Mouse (Mus musculus): ENCODE data around the gene Cyp2j6. TPM values are rescaled to one million over a fixed set of nuclear protein-coding genes. Genes with fewer than 3 reads are reported as not detected.
"Not testable (repeated sequence)": the region's sequence is repeated elsewhere in the genome, so short reads cannot be mapped to it uniquely, and the experiment has no call there.

The Cyp2j6 gene
- total RNA-seq (2021), result 10 to 100 TPM; 14.9 to 15.3 TPM

DNA sequence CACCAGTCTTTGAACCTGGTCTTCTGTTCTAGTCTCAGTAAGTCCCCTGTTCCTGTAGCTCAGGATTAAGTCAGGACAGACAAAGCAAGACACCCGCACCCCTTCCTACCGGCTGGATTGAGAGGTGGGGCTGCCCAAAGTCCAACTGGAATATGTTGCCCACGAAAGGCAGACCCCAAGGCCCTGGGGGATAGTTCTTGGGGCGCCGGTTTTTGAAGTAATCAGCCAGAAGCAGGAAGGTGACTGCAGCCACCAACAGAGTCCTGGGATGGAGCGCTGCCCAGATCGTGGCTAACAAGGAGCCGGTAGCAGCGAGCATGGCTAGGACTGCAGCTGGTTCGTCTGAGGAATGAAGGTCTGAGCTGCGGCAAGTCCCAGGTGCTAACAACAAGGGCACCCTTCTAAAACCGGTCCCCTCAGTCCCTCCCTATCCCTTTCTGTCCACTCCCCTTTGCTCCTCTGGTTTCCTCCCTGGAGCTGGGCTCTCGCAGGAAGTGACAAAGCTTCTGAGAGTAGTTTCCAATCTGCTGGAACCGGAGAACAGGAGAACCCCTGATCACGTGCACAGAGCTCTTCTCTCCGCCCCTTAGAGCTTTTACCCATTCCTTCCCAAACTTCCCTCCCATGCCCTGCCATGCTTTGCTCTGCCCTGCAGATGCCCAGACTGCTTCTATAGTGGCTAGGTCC lies at the start of gene Cyp2j6:
Cyp2j6 (minus strand) TSS at position 529 of the 687 bp plus-strand sequence.
- intact Hi-C loops (cut with DNase I), result loop anchor here (5.0 to 10.0 kb wide), 2 partner anchors 39 to 132 kb away; partner anchors contain the start of gene Cyp2j9
- DNase-seq (ENCODE audit: low spot score in 2 of 2), result peak; percentile 42 to 65

DNA sequence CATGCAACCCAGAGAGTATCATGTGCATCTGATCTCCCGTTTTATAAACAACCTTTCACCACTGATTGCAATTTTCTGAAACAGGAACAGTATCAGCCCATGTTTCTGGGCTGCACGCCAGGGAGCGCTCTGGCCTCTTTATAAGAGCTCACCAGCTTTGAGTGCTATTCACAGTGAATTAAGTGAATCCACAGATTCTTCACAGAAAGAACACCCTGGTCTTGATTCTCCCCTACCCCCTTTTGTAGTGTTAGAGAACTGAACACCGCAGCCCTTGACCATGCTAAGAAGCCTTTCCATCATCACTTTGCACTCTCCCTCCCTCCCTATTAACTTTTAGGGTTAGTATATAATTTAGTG lies 38.3 kb upstream of the Cyp2j6 start:
- DNase-seq (ENCODE audit: low spot score in 2 of 2), result peak; percentile 71 to 73

DNA sequence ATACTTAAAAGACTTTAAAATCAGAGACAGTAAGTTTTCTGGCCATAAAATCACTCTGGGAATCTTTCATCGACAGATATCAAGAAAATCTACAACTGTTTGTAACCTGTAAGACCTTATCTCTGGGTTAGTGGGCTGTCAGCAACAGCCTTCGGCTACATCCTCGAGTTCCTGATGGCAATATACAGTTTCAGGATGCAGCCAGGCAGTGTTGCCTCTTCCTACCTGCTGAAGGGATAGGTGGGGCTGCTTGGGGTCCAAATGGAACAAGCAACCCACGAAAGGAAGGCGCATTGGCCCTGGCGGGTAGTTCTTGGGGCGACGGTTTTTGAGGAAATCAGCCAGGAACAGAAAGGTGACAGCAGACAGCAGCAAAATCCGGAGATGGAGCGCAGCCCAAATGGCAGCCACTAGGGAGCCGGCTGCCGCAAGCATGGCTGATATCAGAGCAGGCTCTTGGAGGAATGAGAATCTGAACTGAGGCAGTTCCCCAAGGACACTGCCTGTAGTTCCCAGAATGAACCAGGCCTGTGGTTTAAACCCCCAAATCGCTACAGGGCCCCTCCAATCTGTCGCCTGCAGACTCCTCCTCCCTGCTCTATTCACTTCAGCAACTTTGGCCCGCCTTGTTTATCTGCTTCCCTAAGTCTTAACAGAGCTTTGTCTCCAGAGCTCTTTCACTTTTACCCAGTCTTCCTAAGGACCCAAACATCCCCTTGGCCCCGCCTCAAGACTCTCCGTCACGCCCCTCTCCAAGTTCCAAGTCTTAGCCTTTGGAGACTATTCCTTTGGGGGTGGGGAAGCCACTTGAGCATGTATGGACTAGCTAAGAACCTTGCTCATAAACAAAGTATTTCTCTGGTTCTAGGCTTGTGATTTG lies 37.7 kb upstream of the Cyp2j6 start, which contains the start of gene Cyp2j9:
Cyp2j9 (minus strand) TSS at position 668 of the 880 bp plus-strand sequence.
- peak; percentile 23 to 56 for DNase-seq (ENCODE audit: low spot score in 2 of 2)
- intact Hi-C loops (cut with DNase I), result loop anchor here (5.0 kb wide), 2 partner anchors 39 to 91 kb away; partner anchors contain the start of gene Cyp2j6

More for the DNA sequence above, 38.3 kb upstream of the Cyp2j6 start:
- intact Hi-C loops (cut with DNase I), result loop anchor here (5.0 kb wide), 2 partner anchors 39 to 91 kb away; partner anchors contain the start of gene Cyp2j6

DNA sequence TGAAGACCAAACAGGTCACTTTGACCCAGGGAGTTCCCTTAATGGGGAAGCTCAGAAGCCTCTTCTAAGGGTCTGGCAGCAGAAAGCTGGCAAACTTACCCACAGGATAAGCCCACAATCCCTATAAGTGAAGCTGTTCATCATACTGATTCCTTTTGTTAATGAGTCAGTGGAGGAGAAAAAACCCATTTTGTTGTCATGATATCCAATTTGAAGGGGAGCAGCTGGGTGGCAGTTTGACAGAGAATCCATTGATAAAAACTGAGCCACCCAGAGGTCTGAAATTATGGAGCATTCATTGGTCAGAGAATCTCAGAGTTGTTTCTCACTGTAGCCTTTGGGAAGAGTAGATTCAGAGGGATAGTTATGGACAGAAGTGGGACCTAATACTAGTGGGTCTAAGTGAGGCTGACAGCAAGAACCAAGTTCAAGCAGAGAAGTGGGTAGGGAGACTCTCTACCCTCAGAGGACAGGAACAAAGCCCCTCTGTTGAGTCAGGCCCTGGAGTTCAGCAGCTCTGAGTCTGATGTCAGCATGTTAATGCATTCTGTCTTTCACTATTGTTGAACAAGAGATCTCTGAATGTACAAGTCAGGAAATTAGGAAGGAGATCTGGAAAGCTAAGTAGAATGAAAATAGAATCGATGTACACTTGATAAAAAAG lies 28.1 kb upstream of the Cyp2j6 start:
- intact Hi-C loops (cut with DNase I), result no loop called here
- DNase-seq (ENCODE audit: low spot score in 2 of 2), result peak in 1 of 2 experiments; percentile 2

DNA sequence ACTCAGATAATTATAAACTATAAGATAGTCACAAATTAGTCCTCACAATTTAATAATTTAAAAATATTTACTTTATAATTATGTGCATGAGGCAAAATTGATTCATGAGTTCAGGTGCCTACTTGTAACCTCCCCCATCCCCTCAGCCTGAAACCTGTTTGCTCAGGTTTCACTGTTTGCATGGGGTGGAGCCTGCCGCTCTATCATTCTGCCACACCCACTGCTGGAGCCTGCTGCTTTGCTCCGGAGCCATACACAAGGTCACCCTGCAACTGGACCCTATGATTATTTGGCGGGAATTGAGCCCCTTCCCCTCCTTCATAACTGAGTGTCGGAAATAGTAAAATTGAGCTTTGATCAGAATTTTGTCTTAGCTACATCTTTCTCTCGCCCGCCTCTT lies 26.9 kb upstream of the Cyp2j6 start:
- DNase-seq (ENCODE audit: low spot score in 2 of 2); intact Hi-C loops (cut with DNase I): not testable (repeated sequence)

DNA sequence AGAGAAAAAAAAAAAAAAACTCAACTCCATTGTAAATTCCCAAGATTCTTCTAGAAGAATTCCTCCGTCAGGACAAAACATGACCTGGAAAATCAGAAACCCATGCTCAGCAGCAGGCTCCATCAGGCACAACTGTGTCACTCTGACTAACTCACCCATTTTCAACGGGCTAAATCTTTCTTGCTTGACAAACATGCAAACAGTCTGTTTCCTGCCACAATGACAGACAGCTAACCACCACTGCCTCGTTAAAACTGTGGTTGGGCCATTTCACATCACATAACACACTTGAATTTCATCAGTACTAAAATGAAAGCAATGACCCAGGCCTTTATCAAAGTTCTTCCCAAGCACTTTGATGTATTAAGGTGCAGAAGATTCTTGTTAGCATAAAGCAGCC lies 16.0 kb upstream of the Cyp2j6 start:
- no peak for DNase-seq (ENCODE audit: low spot score in 2 of 2)
- intact Hi-C loops (cut with DNase I), result no loop called here

DNA sequence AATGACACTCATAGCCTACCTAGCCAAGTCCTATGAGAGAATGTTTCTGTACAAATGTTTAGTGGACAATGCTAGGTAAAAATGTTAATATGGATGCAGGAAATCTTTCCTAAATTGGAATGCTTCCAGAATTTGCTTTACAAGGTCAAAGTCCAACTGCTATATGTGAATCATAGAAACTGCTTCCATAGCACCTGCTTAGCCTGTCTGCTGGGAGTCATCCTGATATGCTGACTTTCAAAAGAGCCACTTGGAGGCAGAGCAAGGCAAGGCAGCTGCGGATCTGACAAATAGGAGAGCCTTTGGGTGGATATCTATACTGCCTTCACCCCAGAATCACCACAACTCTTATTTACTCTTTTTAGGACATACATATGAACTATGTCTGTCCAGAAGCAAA lies 14.5 kb upstream of the Cyp2j6 start:
- no peak for DNase-seq (ENCODE audit: low spot score in 2 of 2)
- intact Hi-C loops (cut with DNase I), result no loop called here

DNA sequence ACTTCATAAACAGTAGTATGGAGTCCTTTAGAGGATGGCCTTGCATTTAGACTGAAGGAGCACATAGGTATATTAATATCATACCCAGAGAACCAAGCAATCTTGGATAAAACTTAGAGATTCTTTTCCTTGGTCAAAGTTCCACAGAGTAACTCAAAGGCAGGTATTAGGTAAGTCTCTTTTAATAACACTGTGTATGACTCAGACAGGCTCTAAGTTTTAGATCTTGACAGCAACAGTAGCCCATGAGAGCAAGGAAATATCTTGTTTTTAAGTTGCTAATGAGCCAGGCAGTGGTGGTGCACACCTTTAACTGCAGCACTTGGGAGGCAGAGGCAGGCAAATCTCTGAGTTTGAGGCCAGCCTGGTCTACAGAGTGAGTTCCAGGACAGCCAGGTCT lies 12.3 kb upstream of the Cyp2j6 start:
- DNase-seq (ENCODE audit: low spot score in 2 of 2), result no peak
- intact Hi-C loops (cut with DNase I), result no loop called here

DNA sequence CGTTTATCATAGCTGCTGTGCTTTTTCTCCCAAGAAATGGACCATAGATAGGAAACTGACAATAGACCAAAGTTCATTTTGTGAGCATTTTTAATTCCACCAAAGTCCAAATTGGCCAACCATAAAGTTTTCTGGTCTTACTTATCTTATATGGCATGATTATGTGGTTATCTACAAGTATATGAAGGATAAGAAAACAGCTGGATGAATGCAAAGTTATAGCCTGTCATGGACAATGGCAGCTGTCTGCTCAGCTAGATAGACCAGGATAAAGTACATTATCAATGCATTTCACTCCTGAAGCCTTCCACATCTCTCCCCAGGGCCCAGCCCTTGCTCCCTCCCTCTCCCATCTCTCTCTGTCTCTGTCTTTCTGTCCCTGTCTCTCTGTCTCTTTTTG lies 7.0 kb upstream of the Cyp2j6 start:
- DNase-seq (ENCODE audit: low spot score in 2 of 2), result no peak
- intact Hi-C loops (cut with DNase I), result no loop called here

DNA sequence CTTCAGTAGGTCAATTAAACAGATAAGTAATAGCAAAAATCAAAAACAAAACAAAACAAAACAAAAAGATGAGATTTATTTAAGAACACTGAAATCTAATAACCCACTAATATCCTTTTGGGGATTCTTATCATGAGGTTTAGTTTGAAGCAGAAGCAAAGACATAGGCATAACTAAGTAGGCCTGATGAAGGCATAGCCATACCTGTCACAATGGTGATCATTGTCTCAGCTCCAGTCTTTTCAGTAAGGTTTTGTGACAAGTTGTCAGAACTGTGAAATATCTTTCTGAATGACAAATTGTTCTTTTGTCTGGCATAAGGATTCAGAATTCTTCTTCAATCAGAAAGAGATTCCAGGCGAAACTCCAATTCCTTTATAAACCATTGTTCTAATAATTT lies 6.3 kb upstream of the Cyp2j6 start:
- intact Hi-C loops (cut with DNase I), result loop anchor here (10.0 kb wide), 1 partner anchor 125 kb away; no protein-coding TSS in a partner anchor

DNA sequence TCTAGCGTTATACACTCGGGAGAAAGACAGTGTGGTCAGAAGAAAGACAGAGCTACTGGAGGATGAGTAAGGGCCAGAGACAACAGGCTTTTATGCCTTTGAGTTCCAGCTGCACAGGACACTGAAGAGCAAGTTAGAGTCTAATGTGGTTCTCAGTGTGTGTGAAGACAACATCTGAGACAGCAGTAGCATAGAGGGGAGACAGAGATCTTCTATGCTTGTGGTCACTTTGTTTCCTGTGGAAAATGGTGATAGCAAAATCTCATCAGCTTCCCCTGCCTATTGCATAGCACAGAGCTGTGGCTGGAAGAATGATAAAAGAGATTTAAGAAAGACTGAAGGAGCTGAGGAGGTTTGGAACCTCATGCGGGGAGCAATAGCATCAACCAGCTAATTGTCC lies 1.8 kb downstream of the Cyp2j6 start:
- DNase-seq (ENCODE audit: low spot score in 2 of 2), result no peak
- intact Hi-C loops (cut with DNase I), result loop anchor here (5.0 to 10.0 kb wide), 2 partner anchors 41 to 133 kb away; partner anchors contain the start of gene Cyp2j9

More for the DNA sequence above, 6.3 kb upstream of the Cyp2j6 start:
- no peak for DNase-seq (ENCODE audit: low spot score in 2 of 2)

DNA sequence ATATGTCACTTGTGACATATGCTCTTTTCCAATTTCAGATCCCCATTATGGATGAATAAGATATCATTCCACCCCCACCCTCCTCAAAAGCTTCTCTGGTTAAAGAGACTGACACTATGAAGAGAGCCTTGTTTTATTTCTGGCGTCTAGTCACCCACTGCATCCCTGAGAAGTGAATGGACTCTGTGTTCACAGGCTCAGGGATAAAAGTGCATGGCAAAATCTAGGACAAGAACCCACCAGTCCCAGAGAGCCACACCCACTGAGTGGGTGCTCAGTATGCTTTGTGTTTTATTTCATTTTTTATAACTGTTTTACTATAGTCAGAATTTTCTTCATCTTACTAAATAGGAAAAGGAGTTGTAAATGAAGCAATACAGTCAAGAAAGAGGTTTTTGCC lies 7.5 kb downstream of the Cyp2j6 start:
- intact Hi-C loops (cut with DNase I), result no loop called here
- DNase-seq (ENCODE audit: low spot score in 2 of 2), result peak; percentile 30 to 89

DNA sequence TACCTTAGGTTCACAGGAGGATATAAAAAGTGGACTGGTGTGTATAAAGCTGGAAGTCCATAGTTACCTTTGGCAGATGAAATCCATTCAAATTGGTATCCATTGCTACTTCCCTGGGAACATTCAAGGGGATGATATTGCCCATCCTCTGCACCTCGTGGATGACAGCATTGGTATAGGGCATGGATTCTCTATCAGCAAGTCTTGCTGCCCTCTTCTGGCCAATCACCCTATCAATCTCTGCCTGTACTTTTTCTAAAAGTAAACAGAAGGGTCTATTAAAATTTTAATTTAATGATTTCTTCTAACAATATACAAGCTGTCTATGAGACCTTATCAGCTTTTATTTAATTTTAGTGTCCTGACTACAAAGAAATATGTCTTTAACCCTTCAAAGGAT lies 27.7 kb downstream of the Cyp2j6 start:
- intact Hi-C loops (cut with DNase I), result loop anchor here (5.0 kb wide), 2 partner anchors 157 to 433 kb away; no protein-coding TSS in a partner anchor
- peak in 1 of 2 experiments; percentile 6 for DNase-seq (ENCODE audit: low spot score in 2 of 2)

DNA sequence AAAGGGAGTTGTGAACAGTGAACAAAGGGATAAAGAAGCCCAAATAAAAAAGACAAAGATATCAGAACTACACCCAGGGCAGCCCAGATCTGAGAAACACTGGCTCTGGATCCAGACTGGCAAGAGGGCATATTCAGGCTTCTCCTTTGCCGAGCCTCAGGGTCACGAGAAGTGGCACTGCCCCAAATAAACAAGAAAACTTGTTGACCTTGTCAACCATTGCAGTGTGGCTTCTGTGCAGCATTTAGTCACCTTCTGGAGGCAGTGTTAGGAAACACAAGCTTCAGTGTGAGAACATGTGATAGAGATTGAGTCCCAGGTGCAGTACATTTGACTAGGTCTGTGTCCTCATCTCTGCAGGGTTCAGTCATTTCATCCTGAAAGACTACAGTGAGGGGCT lies 31.2 kb downstream of the Cyp2j6 start:
- intact Hi-C loops (cut with DNase I), result loop anchor here (5.0 kb wide), 1 partner anchor 250 kb away; no protein-coding TSS in a partner anchor
- no peak for DNase-seq (ENCODE audit: low spot score in 2 of 2)

DNA sequence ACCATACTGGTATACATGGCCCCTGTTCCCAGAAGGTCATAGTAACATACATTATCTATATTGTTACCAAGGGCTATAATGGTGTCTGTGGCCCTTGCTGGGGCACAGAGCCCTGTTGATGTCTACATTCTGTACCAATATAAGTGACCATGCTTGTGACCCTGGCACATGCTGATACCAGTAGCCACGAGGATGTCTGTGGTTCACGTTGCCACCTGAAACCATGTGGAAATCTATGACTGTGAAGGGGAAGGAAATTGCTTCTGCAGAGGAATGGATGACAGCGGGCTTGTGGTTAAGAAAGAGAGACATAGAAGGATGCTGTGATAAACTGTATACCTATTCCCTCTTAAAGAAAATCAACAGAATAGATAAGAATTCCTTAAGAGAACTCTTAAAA lies 43.4 kb downstream of the Cyp2j6 start:
- intact Hi-C loops (cut with DNase I), result no loop called here
- no peak for DNase-seq (ENCODE audit: low spot score in 2 of 2)

DNA sequence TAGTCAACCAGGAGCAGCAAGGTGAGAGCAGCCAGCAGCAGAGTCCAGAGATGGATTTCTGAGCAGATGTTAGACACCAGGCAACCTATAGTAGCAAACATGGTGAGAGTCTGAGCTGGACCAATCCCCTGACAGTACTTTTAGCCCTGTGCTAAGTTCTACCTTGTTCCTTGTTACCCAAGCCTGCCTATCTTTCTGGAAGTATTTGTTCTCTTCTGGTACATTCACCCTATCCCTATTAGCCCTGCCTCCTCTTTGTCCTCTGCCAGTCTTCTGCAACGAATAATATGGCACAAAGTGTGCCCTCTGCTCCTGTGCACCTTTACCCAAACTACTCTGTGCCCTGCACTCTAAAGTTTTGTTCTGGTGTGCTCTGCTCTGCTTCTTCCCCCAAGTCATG lies 46.2 kb downstream of the Cyp2j6 start, which contains the start of gene Cyp2j8:
Cyp2j8 (minus strand) TSS at position 101 of the 400 bp plus-strand sequence.
- intact Hi-C loops (cut with DNase I), result no loop called here
- DNase-seq (ENCODE audit: low spot score in 2 of 2), result no peak

Measured in left cerebral cortex, postnatal 25 days (tissue).